26 mouse cellular contexts compared by ENCODE assay signal in the genomic region with DNA sequence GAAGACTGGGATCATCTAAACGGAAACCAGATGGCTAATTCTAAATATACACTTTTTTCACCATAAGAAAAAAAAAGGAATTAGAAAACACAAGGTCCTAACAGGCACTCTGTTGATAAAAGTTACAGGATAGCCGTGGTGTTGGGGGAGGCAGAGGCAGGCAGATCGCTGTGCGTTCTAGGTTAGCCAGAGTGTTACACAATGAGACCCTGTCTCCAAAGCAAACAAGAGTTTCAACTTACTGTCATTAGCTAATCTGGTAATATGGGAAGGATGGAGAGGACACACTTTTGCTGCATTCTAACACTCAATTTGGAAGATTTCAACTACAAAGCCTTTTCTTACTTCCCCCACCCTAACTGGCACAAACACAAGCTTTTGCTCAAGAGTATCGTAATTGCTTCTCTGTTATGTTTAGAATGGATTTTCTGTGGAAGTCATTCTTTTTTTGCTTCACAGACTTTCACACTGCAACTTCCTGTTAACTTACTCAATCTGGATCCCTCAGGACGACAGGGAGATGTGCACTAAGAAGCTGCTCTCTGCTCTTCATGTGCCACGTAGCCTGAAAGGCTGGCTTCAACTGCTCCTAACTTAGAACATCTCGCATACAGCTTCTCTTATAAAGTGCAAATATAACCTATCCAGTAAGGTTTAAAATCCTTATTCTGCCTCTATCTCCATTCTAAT. TPM values are rescaled to one million over a fixed set of nuclear protein-coding genes. Genes with fewer than 3 reads are reported as not detected.
DNase-seq lines count a peak whose midpoint lies in the region; ATAC-seq lines count a peak whose summit lies in the region.
"Had no signal": no experiment of that assay in that cellular context is flagged by ENCODE, and none has a peak within 500 bp of the region (broad histone marks: within the 10 kb centered on the region; RNA-seq: fewer than 3 reads in every experiment).

No protein-coding gene starts in this region.

- H3K9ac ChIP-seq in embryonic facial prominence, embryonic 11.5 days (replicated peaks; ENCODE audit: low read length) = no peak overlapping the region
- H3K9ac ChIP-seq in limb, embryonic 12.5 days (replicated peaks) = no peak overlapping the region
- H3K9ac ChIP-seq in lung, embryonic 16.5 days (ENCODE audit: low read length) = no peak overlapping the region
- no peak overlapping the region for H3K9ac ChIP-seq in midbrain, embryonic 15.5 days
- H3K9ac ChIP-seq: embryonic facial prominence, embryonic 12.5 days; forebrain, embryonic 12.5 days; heart, embryonic 12.5 days; hindbrain, embryonic 15.5 days had no signal

- H3K9me3 ChIP-seq in embryonic facial prominence, embryonic 11.5 days (replicated peaks; ENCODE audit: control insufficient read depth, low read length) = no peaks in the 10 kb centered on the region
- no peaks in the 10 kb centered on the region for H3K9me3 ChIP-seq in embryonic facial prominence, embryonic 10.5 days
- no peaks in the 10 kb centered on the region for H3K9me3 ChIP-seq in limb, embryonic 12.5 days
- no peaks in the 10 kb centered on the region for H3K9me3 ChIP-seq in limb, embryonic 10.5 days (replicated peaks)
- no peaks in the 10 kb centered on the region for H3K9me3 ChIP-seq in lung, embryonic 16.5 days (ENCODE audit: control insufficient read depth, low read length)
- no peaks in the 10 kb centered on the region for H3K9me3 ChIP-seq in midbrain, embryonic 15.5 days
- H3K9me3 ChIP-seq: embryonic facial prominence, embryonic 12.5 days; forebrain, embryonic 12.5 days; G1E; heart, embryonic 12.5 days; hindbrain, embryonic 15.5 days had no signal

- no peak overlapping the region for H3K4me3 ChIP-seq in embryonic facial prominence, embryonic 11.5 days (ENCODE audit: low read depth, low read length)
- H3K4me3 ChIP-seq in embryonic facial prominence, embryonic 10.5 days = no peak overlapping the region
- no peak overlapping the region for H3K4me3 ChIP-seq in limb, embryonic 12.5 days (replicated peaks)
- H3K4me3 ChIP-seq in limb, embryonic 10.5 days = no peak overlapping the region
- H3K4me3 ChIP-seq in lung, embryonic 16.5 days (ENCODE audit: low read length) = no peak overlapping the region
- H3K4me3 ChIP-seq in midbrain, embryonic 15.5 days = no peak overlapping the region
- H3K4me3 ChIP-seq: embryonic facial prominence, embryonic 12.5 days; forebrain, embryonic 12.5 days; heart, embryonic 12.5 days; hindbrain, embryonic 15.5 days had no signal

- no peak overlapping the region for H3K27ac ChIP-seq in embryonic facial prominence, embryonic 11.5 days (replicated peaks; ENCODE audit: low read depth, low read length)
- H3K27ac ChIP-seq in embryonic facial prominence, embryonic 10.5 days (replicated peaks) = no peak overlapping the region
- H3K27ac ChIP-seq in limb, embryonic 12.5 days = 0 out of 2 replicates have a peak overlapping the region, but pooled peaks have one; percentile 35
- no peak overlapping the region for H3K27ac ChIP-seq in limb, embryonic 10.5 days
- peak overlapping the region; percentile 51 for H3K27ac ChIP-seq in lung, embryonic 16.5 days (ENCODE audit: low read length)
- no peak overlapping the region for H3K27ac ChIP-seq in midbrain, embryonic 15.5 days
- H3K27ac ChIP-seq: embryonic facial prominence, embryonic 12.5 days; forebrain, embryonic 12.5 days; hindbrain, embryonic 15.5 days had no signal

- H3K36me3 ChIP-seq in embryonic facial prominence, embryonic 11.5 days (replicated peaks; ENCODE audit: control insufficient read depth, insufficient read depth, low read depth, low read length) = no peaks in the 10 kb centered on the region; the same call in 1 of the 2 replicates
- no peaks in the 10 kb centered on the region; the same call in none of the 2 replicates for H3K36me3 ChIP-seq in embryonic facial prominence, embryonic 10.5 days (replicated peaks)
- 0 out of 2 replicates have a peak, but pooled peaks cover 6% of the 10 kb centered on the region for H3K36me3 ChIP-seq in limb, embryonic 12.5 days
- H3K36me3 ChIP-seq in limb, embryonic 10.5 days = 0 out of 2 replicates have a peak, but pooled peaks cover 4% of the 10 kb centered on the region
- H3K36me3 ChIP-seq in lung, embryonic 16.5 days (ENCODE audit: control insufficient read depth, insufficient read depth, low read length) = no peaks in the 10 kb centered on the region; the same call in 1 of the 2 replicates
- H3K36me3 ChIP-seq in midbrain, embryonic 15.5 days (replicated peaks) = no peaks in the 10 kb centered on the region
- H3K36me3 ChIP-seq: embryonic facial prominence, embryonic 12.5 days; heart, embryonic 12.5 days; hindbrain, embryonic 15.5 days had no signal

- no peak overlapping the region for H3K4me2 ChIP-seq in embryonic facial prominence, embryonic 11.5 days (ENCODE audit: low read depth, low read length)
- H3K4me2 ChIP-seq in limb, embryonic 12.5 days = no peak overlapping the region
- H3K4me2 ChIP-seq in lung, embryonic 16.5 days (ENCODE audit: low read depth, low read length) = no peak overlapping the region
- H3K4me2 ChIP-seq in midbrain, embryonic 15.5 days = no peak overlapping the region
- H3K4me2 ChIP-seq: embryonic facial prominence, embryonic 12.5 days; forebrain, embryonic 12.5 days; heart, embryonic 12.5 days; hindbrain, embryonic 15.5 days had no signal

- H3K27me3 ChIP-seq in embryonic facial prominence, embryonic 11.5 days (ENCODE audit: control insufficient read depth, insufficient read depth, low read length) = no peaks in the 10 kb centered on the region
- H3K27me3 ChIP-seq in embryonic facial prominence, embryonic 10.5 days (replicated peaks; ENCODE audit: low read depth, poor library complexity, severe bottlenecking) = no peaks in the 10 kb centered on the region
- H3K27me3 ChIP-seq in limb, embryonic 12.5 days = no peaks in the 10 kb centered on the region
- H3K27me3 ChIP-seq in limb, embryonic 10.5 days (ENCODE audit: low read depth, poor library complexity, severe bottlenecking) = no peaks in the 10 kb centered on the region
- H3K27me3 ChIP-seq in lung, embryonic 16.5 days (ENCODE audit: control insufficient read depth, insufficient read depth, low read depth, low read length) = no peaks in the 10 kb centered on the region
- H3K27me3 ChIP-seq in midbrain, embryonic 15.5 days (replicated peaks) = no peaks in the 10 kb centered on the region
- H3K27me3 ChIP-seq: embryonic facial prominence, embryonic 12.5 days; forebrain, embryonic 12.5 days; heart, embryonic 12.5 days; hindbrain, embryonic 15.5 days had no signal

- ATAC-seq in embryonic facial prominence, embryonic 11.5 days (replicated peaks; ENCODE audit: insufficient number of reproducible peaks, low FRiP score, low TSS enrichment, low read depth) = no peak
- ATAC-seq in limb, embryonic 12.5 days (ENCODE audit: insufficient number of reproducible peaks, insufficient read depth, low FRiP score, low TSS enrichment, low read depth) = no peak
- peak; percentile 74 for ATAC-seq in lung, embryonic 16.5 days (ENCODE audit: low read depth)
- peak; percentile 33 for ATAC-seq in megakaryocyte, adult 5-6 weeks (ENCODE audit: poor library complexity, severe bottlenecking)
- ATAC-seq in midbrain, embryonic 15.5 days (replicated peaks) = no peak
- ATAC-seq: CD4-positive, CD25-positive, alpha-beta regulatory T cell, adult 4 months; forebrain, embryonic 16.5 days had no signal

- 66% methylated on average over 8 of the region's 8 CpGs for WGBS in embryonic facial prominence, embryonic 11.5 days
- 74% methylated on average over 8 of the region's 8 CpGs for WGBS in embryonic facial prominence, embryonic 10.5 days
- 77% methylated on average over 8 of the region's 8 CpGs for WGBS in limb, embryonic 12.5 days
- WGBS in limb, embryonic 10.5 days = 80% methylated on average over 8 of the region's 8 CpGs
- 47% methylated on average over 8 of the region's 8 CpGs for WGBS in lung, embryonic 16.5 days
- WGBS in midbrain, embryonic 15.5 days = 85% methylated on average over 8 of the region's 8 CpGs

- peak; percentile 7 for DNase-seq in embryonic facial prominence, embryonic 11.5 days (ENCODE audit: low spot score)
- no peak for DNase-seq in embryonic facial prominence, embryonic 10.5 days (ENCODE audit: low spot score)
- no peak for DNase-seq in limb, embryonic 10.5 days (ENCODE audit: low spot score)
- no peak for DNase-seq in lung, adult 18-20 months
- DNase-seq: adrenal gland, postnatal 10 days; B cell, adult 2 months; cerebellum, adult 18-20 months; cerebellum, adult 9-11 months; cerebellum, postnatal 36 days; gastrocnemius, postnatal 10 days; heart, postnatal 36 days had no signal

- H3K4me1 ChIP-seq in embryonic facial prominence, embryonic 11.5 days (ENCODE audit: control insufficient read depth, insufficient read depth, low read length) = no peaks in the 10 kb centered on the region
- no peaks in the 10 kb centered on the region for H3K4me1 ChIP-seq in embryonic facial prominence, embryonic 10.5 days
- H3K4me1 ChIP-seq in limb, embryonic 12.5 days (replicated peaks) = peaks cover 20% of the 10 kb centered on the region
- H3K4me1 ChIP-seq in limb, embryonic 10.5 days = peaks cover 16% of the 10 kb centered on the region
- H3K4me1 ChIP-seq in lung, embryonic 16.5 days (replicated peaks; ENCODE audit: control insufficient read depth, insufficient read depth, low read length) = no peaks in the 10 kb centered on the region
- 0 out of 2 replicates have a peak, but pooled peaks cover 3% of the 10 kb centered on the region for H3K4me1 ChIP-seq in midbrain, embryonic 15.5 days
- H3K4me1 ChIP-seq: embryonic facial prominence, embryonic 12.5 days; forebrain, embryonic 12.5 days; heart, embryonic 12.5 days; hindbrain, embryonic 15.5 days had no signal

RNA-seq across cellular contexts. Expression of a gene that starts 19.2 kb away (rescaled TPM):
- 47.1 and 54.7 TPM in 2 replicates for polyA plus RNA-seq in embryonic facial prominence, embryonic 11.5 days (2014; fragmentation: Nextera tagmentation; extraction: Ambion mirVana)
- 34.8 and 34.9 TPM in 2 replicates for polyA plus RNA-seq in embryonic facial prominence, embryonic 10.5 days (2016; fragmentation: Nextera tagmentation; extraction: Ambion mirVana)
- 44.7 and 45.9 TPM in 2 replicates for polyA plus RNA-seq in limb, embryonic 12.5 days (2016; fragmentation: Nextera tagmentation; extraction: Ambion mirVana)
- polyA plus RNA-seq in limb, embryonic 10.5 days (2016; fragmentation: Nextera tagmentation; extraction: Ambion mirVana) = 26.7 and 38.2 TPM in 2 replicates
- 46.8 and 49.5 TPM in 2 replicates for polyA plus RNA-seq in lung, embryonic 16.5 days (2015; fragmentation: Nextera tagmentation; extraction: Ambion mirVana)
- total RNA-seq in megakaryocyte, adult 5-6 weeks (2015) = 21.2 and 22.9 TPM in 2 replicates
- total RNA-seq in megakaryocyte, adult 5-6 weeks (2017) = 12.7 and 20.6 TPM in 2 replicates
- 39.9 and 42.5 TPM in 2 replicates for polyA plus RNA-seq in midbrain, embryonic 15.5 days (2015; fragmentation: Nextera tagmentation; extraction: Ambion mirVana)

RNA-seq across cellular contexts. Expression of a gene that starts 41.4 kb away (rescaled TPM):
- not detected in 2 replicates for polyA plus RNA-seq in embryonic facial prominence, embryonic 11.5 days (2014; fragmentation: Nextera tagmentation; extraction: Ambion mirVana)
- not detected in 2 replicates for polyA plus RNA-seq in embryonic facial prominence, embryonic 10.5 days (2016; fragmentation: Nextera tagmentation; extraction: Ambion mirVana)
- polyA plus RNA-seq in limb, embryonic 12.5 days (2016; fragmentation: Nextera tagmentation; extraction: Ambion mirVana) = not detected in 2 replicates
- polyA plus RNA-seq in limb, embryonic 10.5 days (2016; fragmentation: Nextera tagmentation; extraction: Ambion mirVana) = not detected in 2 replicates
- polyA plus RNA-seq in lung, embryonic 16.5 days (2015; fragmentation: Nextera tagmentation; extraction: Ambion mirVana) = not detected in 2 replicates
- total RNA-seq in megakaryocyte, adult 5-6 weeks (2015) = not detected in 2 replicates
- not detected in 2 replicates for total RNA-seq in megakaryocyte, adult 5-6 weeks (2017)
- not detected in 2 replicates for polyA plus RNA-seq in midbrain, embryonic 15.5 days (2015; fragmentation: Nextera tagmentation; extraction: Ambion mirVana)
- total RNA-seq: adrenal gland, postnatal 10 days; G1E; gastrocnemius, postnatal 10 days; gastrocnemius, postnatal 4 days; heart, adult 8-10 months; heart, postnatal 36 days had no signal
- polyA plus RNA-seq: CD4-positive, CD25-positive, alpha-beta regulatory T cell, adult 4 months; embryonic facial prominence, embryonic 12.5 days; forebrain, embryonic 12.5 days; forebrain, embryonic 16.5 days; G1E; heart, embryonic 12.5 days; heart, embryonic 16.5 days; hindbrain, embryonic 11.5 days; hindbrain, embryonic 15.5 days had no signal

Comparison
In these comparisons a context has a peak if more than half of its experiments do, and no peak if none do; other contexts are left out.
1. H3K27ac ChIP-seq: peak in limb, embryonic 12.5 days (single experiment) and lung, embryonic 16.5 days (single experiment); none in embryonic facial prominence, embryonic 11.5 days (single experiment), embryonic facial prominence, embryonic 10.5 days (single experiment), limb, embryonic 10.5 days (single experiment) and midbrain, embryonic 15.5 days (single experiment).
2. ATAC-seq: peak in lung, embryonic 16.5 days (single experiment) and megakaryocyte, adult 5-6 weeks (single experiment); none in embryonic facial prominence, embryonic 11.5 days (single experiment), limb, embryonic 12.5 days (single experiment) and midbrain, embryonic 15.5 days (single experiment).